Mouse (Mus musculus): ENCODE measurements around the gene Ly6g5b.

Ly6g5b gene

DNA sequence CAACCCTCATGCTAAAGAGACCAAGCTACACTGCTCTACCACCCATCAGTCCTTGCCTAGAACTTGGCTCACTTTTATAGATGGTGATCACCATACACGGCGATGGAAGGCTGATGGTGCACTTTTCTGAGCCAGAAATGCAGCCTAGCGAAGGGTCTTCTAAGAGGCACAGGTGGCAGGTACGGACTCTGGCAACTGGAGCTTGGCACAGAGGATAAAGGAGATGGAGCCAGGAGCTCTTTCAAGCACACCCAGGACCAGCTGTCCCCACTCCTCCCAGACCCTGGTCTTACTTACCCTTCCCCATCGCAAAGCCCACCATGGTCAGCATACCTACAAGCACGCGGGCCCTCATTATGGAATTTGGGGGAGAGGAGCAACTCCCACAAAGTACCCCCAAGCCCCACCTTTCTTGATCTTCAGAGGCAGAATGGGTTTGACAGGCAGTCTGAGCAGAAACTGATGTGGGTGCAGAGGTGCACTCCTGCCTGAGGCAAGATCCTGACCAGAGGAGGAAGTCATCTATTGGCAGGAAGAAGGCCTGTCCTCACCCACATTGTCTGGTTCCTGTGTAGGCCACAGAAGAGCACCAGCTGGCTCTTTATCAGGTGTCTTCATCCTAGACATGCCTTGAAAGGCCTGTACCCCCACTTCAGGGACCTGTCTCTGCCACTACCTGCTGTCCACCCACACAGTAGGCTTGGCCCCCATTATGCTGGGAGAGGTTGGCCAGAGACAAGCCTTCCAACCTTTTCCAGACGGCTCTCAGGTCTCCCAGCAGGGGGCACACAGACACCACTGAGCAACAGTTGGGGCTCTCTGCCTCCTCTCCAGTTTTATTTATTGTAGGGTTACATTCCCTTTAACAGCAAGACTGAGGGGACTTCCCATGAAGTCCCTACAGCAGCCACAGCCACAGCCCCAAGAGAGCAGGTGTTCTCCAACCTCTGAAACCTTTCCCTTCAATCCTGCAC lies at the start of gene Ly6g5b:
Gene Ly6g5b, minus strand, starts transcription at position 383 of the 974 bp plus-strand sequence.
- DNase-seq (ENCODE audit: low read depth): no peak

- DNase-seq (ENCODE audit: low read depth): no peak
These were observed 49.0 kb upstream of the Ly6g5b start for GRCm38 (mm10) chr17:35164218-35164567.

- DNase-seq (ENCODE audit: low read depth): no peak
These were observed 48.3 kb upstream of the Ly6g5b start for GRCm38 (mm10) chr17:35163326-35164081.

- no peak for DNase-seq (ENCODE audit: low read depth)
These were observed 47.5 kb upstream of the Ly6g5b start for GRCm38 (mm10) chr17:35162730-35163129.

DNA sequence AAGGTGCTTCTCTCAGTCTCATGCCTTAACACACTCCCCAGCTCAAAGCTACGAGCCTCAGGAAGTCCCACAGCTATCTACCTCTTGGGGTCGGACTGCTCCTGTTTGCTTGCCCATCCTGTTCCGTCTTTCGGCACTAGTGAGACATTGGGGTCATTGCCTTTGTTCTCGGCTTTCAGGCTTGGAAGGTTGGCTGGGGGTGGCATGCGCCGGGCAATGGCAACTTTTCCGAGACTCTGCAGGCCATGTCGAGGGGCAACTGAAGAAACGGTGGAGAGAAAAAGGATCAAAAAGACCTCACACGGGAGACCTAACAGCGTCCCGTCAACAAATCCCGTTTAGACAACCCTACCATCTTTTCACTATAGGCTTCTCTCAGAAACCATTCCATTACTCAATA lies 46.9 kb upstream of the Ly6g5b start:
- DNase-seq (ENCODE audit: low read depth): no peak

GRCm38 (mm10) chr17:35161421-35161820 lies 46.2 kb upstream of the Ly6g5b start:
- DNase-seq (ENCODE audit: low read depth): no peak

DNA sequence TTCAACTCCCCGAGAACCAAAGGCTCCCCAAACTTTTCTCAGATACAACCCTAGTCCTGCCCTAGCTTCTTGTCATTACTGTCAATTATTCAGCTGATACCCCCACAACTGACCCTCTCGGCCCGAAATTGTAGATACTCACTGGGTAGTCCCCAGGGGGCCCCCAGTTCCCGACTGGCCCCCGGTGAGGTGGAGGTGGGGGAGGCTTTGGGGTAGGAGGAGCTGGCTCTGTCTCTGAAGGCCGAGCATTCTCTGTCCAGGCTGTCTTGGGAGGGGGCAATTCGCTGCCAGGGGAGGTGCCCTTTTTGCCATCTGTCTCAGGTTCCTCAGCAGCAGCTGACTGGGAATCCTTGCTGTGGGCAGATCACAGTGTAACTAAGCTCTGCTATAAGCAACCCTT lies 44.4 kb upstream of the Ly6g5b start:
- no peak for DNase-seq (ENCODE audit: low read depth)

DNA sequence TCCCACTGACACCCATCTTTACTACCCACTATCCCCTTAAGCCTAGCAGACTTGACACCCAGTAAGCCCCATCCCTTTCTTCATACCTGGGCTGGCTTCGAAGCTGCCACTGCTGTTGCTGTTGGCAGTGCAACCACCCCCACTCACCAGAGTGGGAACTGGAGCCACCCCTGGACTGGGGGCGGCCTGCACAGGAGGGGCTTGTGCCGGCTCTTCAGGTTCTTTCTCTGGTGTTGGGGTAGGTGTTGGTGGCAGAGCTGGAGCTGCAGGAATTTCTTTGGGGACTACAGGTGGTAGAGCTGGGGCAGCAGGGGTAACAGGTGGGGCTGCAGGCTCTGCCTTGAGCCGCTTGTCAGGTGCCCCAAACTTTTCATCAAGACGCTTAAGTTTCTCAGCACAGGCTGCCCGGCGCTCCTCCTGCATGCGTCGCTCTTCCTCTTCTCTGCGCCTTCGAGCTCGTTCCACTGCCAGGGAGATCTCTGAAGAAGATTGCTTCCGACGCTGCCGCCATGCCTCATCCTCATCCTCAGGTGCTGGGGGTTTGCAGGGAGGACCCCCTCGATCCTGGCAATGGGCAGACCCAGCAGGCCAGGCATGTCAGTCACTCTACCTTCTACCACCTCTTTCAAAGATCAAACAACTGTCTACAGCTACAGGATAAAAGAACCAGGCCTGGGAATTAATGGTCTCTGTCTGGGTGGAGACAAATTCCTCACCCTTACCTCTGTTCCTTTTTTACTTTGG lies 43.8 kb upstream of the Ly6g5b start:
- DNase-seq (ENCODE audit: low read depth): no peak

GRCm38 (mm10) chr17:35157661-35158175 lies 42.5 kb upstream of the Ly6g5b start:
- DNase-seq (ENCODE audit: low read depth): no peak

DNA sequence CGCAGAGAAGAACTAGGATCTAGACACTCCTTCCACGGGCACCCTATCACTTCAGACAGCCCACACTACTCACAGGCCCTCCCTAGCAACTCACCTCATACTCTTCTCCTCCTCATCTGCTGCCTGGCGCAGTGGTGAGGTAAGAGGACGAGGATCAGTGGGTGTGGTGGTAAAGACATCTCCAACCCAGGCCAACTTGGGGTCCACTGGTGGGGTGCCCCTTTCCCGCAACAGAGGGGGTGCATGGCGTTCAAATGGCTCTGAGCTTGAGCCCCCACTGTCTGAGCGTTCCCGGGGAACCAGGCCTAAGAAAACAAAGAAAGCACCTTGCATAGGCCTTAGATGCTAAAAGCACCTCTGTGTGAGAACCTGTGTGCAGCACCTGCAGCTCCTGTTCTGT lies 42.0 kb upstream of the Ly6g5b start:
- no peak for DNase-seq (ENCODE audit: low read depth)

GRCm38 (mm10) chr17:35156461-35157200 lies 41.4 kb upstream of the Ly6g5b start:
- DNase-seq (ENCODE audit: low read depth): no peak

DNA sequence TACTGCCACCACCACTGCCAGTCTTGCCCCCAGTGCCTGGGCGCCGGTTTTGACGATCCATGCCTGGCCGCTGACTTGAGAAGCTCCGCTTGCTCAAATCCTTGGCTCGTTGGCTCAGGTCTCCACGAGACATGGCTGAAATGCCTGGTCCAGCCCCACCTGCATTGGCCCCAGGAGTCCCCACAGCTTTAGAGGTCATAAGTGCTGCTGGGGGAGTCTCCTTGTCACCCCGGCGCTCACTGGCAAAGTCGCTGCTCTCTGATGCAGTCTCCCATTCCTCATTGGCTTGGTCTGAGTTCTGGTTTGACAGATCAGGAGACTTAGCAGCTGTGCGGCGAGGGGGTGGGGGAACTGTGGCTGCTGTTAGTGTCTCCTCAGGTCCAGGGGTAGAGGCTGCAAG lies 40.2 kb upstream of the Ly6g5b start:
- no peak for DNase-seq (ENCODE audit: low read depth)

DNA sequence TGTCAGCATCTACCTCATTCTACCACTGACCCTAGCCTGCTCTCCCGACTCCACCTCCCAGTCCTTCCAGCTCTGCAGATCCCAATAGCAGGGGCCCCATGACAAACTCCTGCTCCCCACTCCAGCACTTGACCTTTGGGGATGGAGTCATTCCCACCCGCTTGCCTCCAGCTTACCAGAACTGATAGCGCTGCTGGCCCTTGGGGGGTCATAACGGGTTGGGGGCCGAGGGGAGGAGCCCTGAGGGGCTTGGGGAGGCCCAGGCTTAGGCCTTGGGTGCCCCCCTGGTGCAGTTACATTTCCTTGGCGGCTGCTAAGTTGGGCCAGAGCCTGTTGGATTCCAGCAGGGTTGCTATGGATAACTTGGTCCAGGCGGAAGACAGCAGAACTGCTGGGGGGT lies 39.4 kb upstream of the Ly6g5b start:
- no peak for DNase-seq (ENCODE audit: low read depth)

DNA sequence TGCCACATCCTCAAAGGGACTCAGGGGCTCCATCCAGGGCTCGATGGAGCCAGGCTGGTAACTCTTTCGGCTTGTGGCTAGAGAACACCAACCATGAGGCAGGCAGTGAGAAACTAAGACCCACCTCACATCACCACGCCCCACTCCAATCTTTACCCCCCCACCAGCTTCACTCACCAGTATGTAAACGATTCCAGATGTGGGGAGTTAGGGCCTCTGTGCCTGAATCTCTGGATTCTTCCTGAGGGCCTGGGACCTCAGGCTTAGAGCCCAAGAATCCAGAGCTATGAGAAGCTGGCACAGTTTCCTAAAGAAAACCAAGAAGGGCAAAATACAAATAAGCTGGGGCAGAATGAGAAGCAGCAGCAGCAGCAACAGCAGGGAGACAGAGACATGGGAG lies 38.7 kb upstream of the Ly6g5b start:
- no peak for DNase-seq (ENCODE audit: low read depth)

- DNase-seq (ENCODE audit: low read depth): no peak
These were observed 37.8 kb upstream of the Ly6g5b start for GRCm38 (mm10) chr17:35153077-35153476.

- no peak for DNase-seq (ENCODE audit: low read depth)
These were observed 36.9 kb upstream of the Ly6g5b start for GRCm38 (mm10) chr17:35152121-35152520.

DNA sequence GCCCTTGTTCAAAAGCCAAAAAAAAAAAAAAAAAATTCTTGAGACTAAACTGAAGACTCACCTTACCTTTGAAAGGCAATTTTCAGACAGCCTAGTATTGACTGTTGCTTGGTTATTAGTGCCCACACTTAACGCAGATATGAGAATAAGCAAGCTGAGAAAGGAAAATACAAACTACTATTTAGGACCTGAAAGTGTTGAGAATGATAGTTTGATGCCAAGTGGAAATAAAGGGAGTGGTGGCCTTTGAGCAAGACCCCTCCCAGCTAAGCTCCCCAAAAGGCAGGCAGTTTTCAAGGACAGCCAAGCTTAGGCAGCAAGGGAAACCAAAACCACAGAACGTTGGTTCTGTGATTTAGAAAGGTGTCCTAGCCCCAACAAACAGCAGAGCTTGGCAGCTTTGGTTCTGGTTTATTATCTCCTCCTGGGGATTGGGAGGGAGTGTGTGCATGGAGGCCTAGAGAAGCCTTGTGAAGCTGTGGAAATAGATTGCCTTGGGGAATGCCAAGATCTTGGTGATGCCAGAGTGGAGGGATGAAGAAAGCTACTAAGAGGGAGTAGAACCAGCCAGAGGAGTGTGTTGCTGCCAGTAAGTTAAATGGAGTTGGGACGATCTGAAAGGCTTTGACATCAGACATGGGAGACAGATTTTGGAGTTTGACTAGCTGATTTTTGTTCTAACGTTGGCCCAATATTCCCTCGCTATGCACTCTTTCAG lies 32.9 kb upstream of the Ly6g5b start:
- no peak for DNase-seq (ENCODE audit: low read depth)

DNA sequence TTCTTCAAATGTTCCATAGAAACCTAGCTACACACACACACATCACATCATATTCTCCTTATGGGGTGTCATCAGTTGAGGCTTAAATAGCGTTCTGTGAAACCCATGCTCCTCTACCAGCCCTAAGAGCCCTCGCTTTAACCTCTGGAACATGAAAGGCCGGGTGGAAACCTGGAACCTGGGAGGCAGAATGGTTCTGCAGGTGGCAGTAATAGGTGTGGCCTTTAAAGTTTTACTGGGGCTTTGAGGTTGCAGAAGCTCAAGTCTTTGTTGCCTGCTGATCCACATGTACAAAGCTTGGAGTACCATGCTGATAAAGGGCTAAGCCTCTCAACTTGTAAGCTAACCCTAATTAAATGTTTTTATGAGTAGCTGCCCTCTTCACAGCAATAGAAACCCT lies 32.1 kb upstream of the Ly6g5b start:
- no peak for DNase-seq (ENCODE audit: low read depth)

GRCm38 (mm10) chr17:35146139-35146538 lies 30.9 kb upstream of the Ly6g5b start:
- DNase-seq (ENCODE audit: low read depth): no peak

DNA sequence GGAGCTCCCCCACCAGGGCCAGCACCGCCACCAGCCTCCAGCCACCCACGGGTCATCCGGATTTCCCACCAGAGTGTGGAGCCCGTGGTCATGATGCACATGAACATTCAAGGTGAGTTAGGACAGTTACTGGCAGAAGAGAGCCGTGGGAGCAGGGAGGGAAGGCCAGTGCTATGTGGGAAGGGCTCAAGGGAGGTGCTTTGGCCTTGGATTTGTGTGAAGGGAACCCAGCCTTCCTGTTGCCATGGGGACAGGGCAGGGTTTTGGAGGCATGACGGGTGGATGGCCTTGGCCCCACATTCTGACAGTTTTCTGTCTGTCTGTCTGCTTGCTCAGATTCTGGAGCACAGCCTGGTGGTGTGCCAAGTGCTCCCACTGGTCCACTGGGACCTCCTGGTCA lies 26.7 kb upstream of the Ly6g5b start:
- no peak for DNase-seq (ENCODE audit: low read depth)

- no peak for DNase-seq (ENCODE audit: low read depth)
These were observed 25.3 kb upstream of the Ly6g5b start for GRCm38 (mm10) chr17:35140490-35140996.
